Mouse (Mus musculus) small intestine, adult 10 weeks (tissue): ENCODE measurements around the gene Vmn1r215. TPM values are rescaled to one million over a fixed set of nuclear protein-coding genes. Genes with fewer than 3 reads are reported as not detected.

Experiments used
- polyA plus RNA-seq: library from polyadenylated mRNA; stranded (reverse); fragments of 350-450 nt; fragmentation: Illumina TruSeq; extraction: RNeasy Lipid Tissue Mini Kit (QIAGEN cat#74804); gene quantifications from one replicate; pipeline ENCODE4 v1.2.3, GENCODE M21; 2014; ENCODE audit warnings: low replicate concordance

The Vmn1r215 gene
- not detected for polyA plus RNA-seq

DNA sequence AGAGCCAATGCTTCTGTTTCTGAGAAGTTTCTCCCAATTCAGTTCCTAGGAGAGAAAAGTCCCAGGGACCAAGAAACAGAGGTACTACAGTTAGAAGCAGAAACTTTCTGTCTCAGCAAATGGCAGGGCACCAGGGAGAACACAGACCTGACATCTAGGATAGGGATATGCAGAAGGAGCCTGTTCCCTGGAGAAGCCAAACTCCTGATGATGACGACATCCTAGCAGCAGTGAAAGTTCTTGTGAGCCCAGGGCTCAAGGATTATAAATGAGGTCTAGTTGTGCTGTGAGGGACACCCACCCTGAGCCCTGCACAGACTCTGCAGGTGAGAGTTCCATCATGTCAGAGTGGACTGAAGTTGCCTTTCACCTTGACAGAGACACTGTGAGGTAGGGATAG lies at the start of gene Vmn1r215:
Vmn1r215 (plus strand) TSS at position 301 of the 400 bp plus-strand sequence.

DNA sequence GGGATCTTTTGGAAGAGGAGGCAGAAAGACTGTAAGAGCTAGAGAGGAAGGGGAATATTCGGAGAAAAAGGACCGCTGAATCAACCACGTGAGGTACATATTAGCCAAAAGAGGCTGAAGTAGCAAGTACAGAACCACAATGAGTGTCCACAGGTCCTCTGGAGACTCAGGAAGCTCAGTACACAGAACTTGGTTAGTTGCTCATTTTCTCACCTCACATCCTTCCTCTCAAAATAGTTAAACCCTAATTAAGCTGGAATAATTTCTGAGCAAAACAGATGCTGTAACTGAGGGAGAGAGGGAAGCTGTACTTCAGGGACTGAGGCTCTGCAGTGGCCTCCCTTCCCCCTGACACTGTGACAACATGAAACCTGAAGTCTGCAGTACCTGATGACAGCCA lies 37.7 kb upstream of the Vmn1r215 start, which contains the start of gene Vmn1r214:
Vmn1r214 (plus strand) TSS at position 301 of the 400 bp plus-strand sequence.

DNA sequence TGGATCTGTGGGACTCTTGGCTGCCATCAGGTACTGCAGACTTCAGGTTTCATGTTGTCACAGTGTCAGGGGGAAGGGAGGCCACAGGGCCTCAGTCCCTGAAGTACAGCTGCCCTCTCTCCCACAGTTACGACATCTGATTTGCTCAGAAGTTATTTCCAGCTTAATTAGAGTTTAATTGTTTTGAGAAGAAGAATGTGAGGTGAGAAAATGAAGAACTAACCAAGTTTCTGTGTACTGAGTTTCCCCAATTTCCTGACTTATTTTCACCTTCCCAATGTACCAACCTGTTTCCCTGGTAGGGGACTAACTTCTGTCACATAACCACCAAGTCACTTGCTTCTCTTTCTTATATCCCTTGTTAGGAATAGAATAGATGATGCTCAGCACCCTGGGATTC lies 50.3 kb downstream of the Vmn1r215 start, which contains the start of gene Vmn1r217:
Vmn1r217 (minus strand) TSS at position 101 of the 400 bp plus-strand sequence.

Other genes starting within 250 kb of the Vmn1r215 start
- gene Vmn1r210, start 236.7 kb upstream of the Vmn1r215 start, polyA plus RNA-seq, result not detected
- gene Vmn1r211, start 210.5 kb upstream of the Vmn1r215 start, polyA plus RNA-seq, result not detected
- not detected for gene Vmn1r212, start 183.8 kb upstream of the Vmn1r215 start, polyA plus RNA-seq
- gene Vmn1r213, start 60.4 kb upstream of the Vmn1r215 start, polyA plus RNA-seq, result not detected
- not detected for gene Vmn1r214, start 37.6 kb upstream of the Vmn1r215 start, polyA plus RNA-seq
- not detected for gene Vmn1r217, start 50.2 kb downstream of the Vmn1r215 start, polyA plus RNA-seq
- gene Vmn1r218, start 65.1 kb downstream of the Vmn1r215 start, polyA plus RNA-seq, result not detected
- not detected for gene Vmn1r219, start 91.3 kb downstream of the Vmn1r215 start, polyA plus RNA-seq
- gene Vmn1r220, start 120.0 kb downstream of the Vmn1r215 start, polyA plus RNA-seq, result not detected
- not detected for gene Vmn1r221, start 146.1 kb downstream of the Vmn1r215 start, polyA plus RNA-seq
- gene Vmn1r222, start 167.9 kb downstream of the Vmn1r215 start, polyA plus RNA-seq, result not detected
- not detected for gene Vmn1r223, start 179.1 kb downstream of the Vmn1r215 start, polyA plus RNA-seq